Mouse (Mus musculus) left cerebral cortex, adult 2 months (tissue): ENCODE measurements around the gene Gm609. TPM values are rescaled to one million over a fixed set of nuclear protein-coding genes. Genes with fewer than 3 reads are reported as not detected.
"Not testable (repeated sequence)": the region's sequence is repeated elsewhere in the genome, so short reads cannot be mapped to it uniquely, and the experiment has no call there.

Experiments used
- DNase-seq, 2 experiments: peaks; one replicate each; pipeline ENCODE4 v3.0.0; 2021 to 2022; ENCODE audit warnings: low spot score in 2 of 2, mixed read lengths in 1 of 2; ENCODE audit errors: extremely low spot score in 1 of 2
- H3K27ac ChIP-seq: fragments of 200-600 bp; 2 replicates; pipeline ENCODE4 v1.8.1; 2022
- H3K4me3 ChIP-seq: fragments of 200-600 bp; 2 replicates; pipeline ENCODE4 v1.8.1; 2022
- CTCF ChIP-seq: fragments of 200-600 bp; IDR thresholded peaks from 2 replicates; pipeline ENCODE4 v1.8.1; 2022; ENCODE audit warnings: antibody characterized with exemption, mild to moderate bottlenecking, moderate library complexity
- intact Hi-C: fragments of 180-260 bp; cut with DNase I; formaldehyde crosslinking; loops from one replicate; pipeline ENCODE4 v1.15.1; 2025
- total RNA-seq, 2 experiments: library from RNA; stranded (reverse); gene quantifications; 2 replicates each; pipeline ENCODE4 v1.2.3; 2021

Gene Gm609
- total RNA-seq, 2 experiments from 2014 or later = 0.16 to 0.43 TPM

- intact Hi-C loops = loop anchor here (2.0 to 5.0 kb wide), 2 partner anchors 131 to 217 kb away; no protein-coding TSS in a partner anchor
- H3K27ac ChIP-seq = no peak overlapping the region
- peak; percentile 49 for TF ChIP-seq CTCF
- no peak for DNase-seq
- no peak overlapping the region for H3K4me3 ChIP-seq
Measured at GRCm38 (mm10) chr16:45413497-45413896, 79.3 kb downstream of the Gm609 start.

GRCm38 (mm10) chr16:45409064-45409446 is 83.7 kb downstream of the Gm609 start:
- intact Hi-C loops = loop anchor here (2.0 to 5.0 kb wide), 5 partner anchors 62 to 313 kb away; partner anchors contain the start of gene Tagln3
- H3K4me3 ChIP-seq = peak overlapping the region; percentile 89
- not testable (repeated sequence) for DNase-seq
- H3K27ac ChIP-seq = peak overlapping the region; percentile 91

- peak; percentile 56 to 64 for DNase-seq
- peak; percentile 40 for TF ChIP-seq CTCF
- intact Hi-C loops = loop anchor here (2.0 to 5.0 kb wide), 5 partner anchors 61 to 314 kb away; partner anchors contain the start of gene Tagln3
- Histone ChIP-seq H3K4me3 (peak within 1 kb of the TSS; percentile 89), H3K27ac (peak within 1 kb of the TSS; percentile 91)
Measured at GRCm38 (mm10) chr16:45408425-45409063, 84.2 kb downstream of the Gm609 start, which contains the start of gene Cd200. Gene Cd200 (minus strand): TSS chr16:45409053.

- TF ChIP-seq CTCF = no peak
- Histone ChIP-seq H3K4me3 (peak overlapping the region; percentile 89), H3K27ac (peak overlapping the region; percentile 91)
- no peak for DNase-seq
- intact Hi-C loops = loop anchor here (2.0 to 5.0 kb wide), 5 partner anchors 61 to 314 kb away; partner anchors contain the start of gene Tagln3
Measured at GRCm38 (mm10) chr16:45407645-45408400, 84.9 kb downstream of the Gm609 start.

GRCm38 (mm10) chr16:45407091-45407490 is 85.7 kb downstream of the Gm609 start:
- intact Hi-C loops = loop anchor here (5.0 kb wide), 4 partner anchors 60 to 315 kb away; partner anchors contain the start of gene Tagln3
- no peak for DNase-seq
- H3K27ac ChIP-seq = peak overlapping the region; percentile 55; the same call in 1 of the 2 replicates
- no peak for TF ChIP-seq CTCF
- peak overlapping the region; percentile 89 for H3K4me3 ChIP-seq

GRCm38 (mm10) chr16:45402951-45403350 is 89.8 kb downstream of the Gm609 start:
- H3K27ac ChIP-seq = no peak overlapping the region
- intact Hi-C loops = no loop called here
- TF ChIP-seq CTCF = no peak
- H3K4me3 ChIP-seq = no peak overlapping the region
- DNase-seq = no peak

- no peak for TF ChIP-seq CTCF
- DNase-seq = no peak
- intact Hi-C loops = no loop called here
- no peak overlapping the region for H3K27ac ChIP-seq
- H3K4me3 ChIP-seq = no peak overlapping the region
Measured at GRCm38 (mm10) chr16:45402036-45402435, 90.7 kb downstream of the Gm609 start.

GRCm38 (mm10) chr16:45399947-45400555 is 92.7 kb downstream of the Gm609 start:
- peak; percentile 11 for TF ChIP-seq CTCF
- no peak overlapping the region for H3K4me3 ChIP-seq
- no peak for DNase-seq
- intact Hi-C loops = no loop called here
- H3K27ac ChIP-seq = peak overlapping the region; percentile 56

- intact Hi-C loops = no loop called here
- Histone ChIP-seq H3K27ac (no peak overlapping the region), H3K4me3 (no peak overlapping the region)
- no peak for TF ChIP-seq CTCF
- DNase-seq = no peak
Measured at GRCm38 (mm10) chr16:45399411-45399810, 93.4 kb downstream of the Gm609 start.

GRCm38 (mm10) chr16:45397440-45397839 is 95.3 kb downstream of the Gm609 start:
- H3K4me3 ChIP-seq = no peak overlapping the region
- intact Hi-C loops = no loop called here
- DNase-seq = no peak

GRCm38 (mm10) chr16:45392246-45392645 is 100.5 kb downstream of the Gm609 start:
- no peak overlapping the region for H3K27ac ChIP-seq
- DNase-seq = no peak
- intact Hi-C loops = no loop called here
- TF ChIP-seq CTCF = no peak
- H3K4me3 ChIP-seq = no peak overlapping the region

More at GRCm38 (mm10) chr16:45397440-45397839, 95.3 kb downstream of the Gm609 start:
- no peak overlapping the region for H3K27ac ChIP-seq
- no peak for TF ChIP-seq CTCF

GRCm38 (mm10) chr16:45391680-45392079 is 101.1 kb downstream of the Gm609 start:
- no peak for TF ChIP-seq CTCF
- DNase-seq = no peak
- no peak overlapping the region for H3K4me3 ChIP-seq
- H3K27ac ChIP-seq = no peak overlapping the region
- intact Hi-C loops = no loop called here
